Mouse (Mus musculus): Measurements from ENCODE around the gene Klhl32.

DNA sequence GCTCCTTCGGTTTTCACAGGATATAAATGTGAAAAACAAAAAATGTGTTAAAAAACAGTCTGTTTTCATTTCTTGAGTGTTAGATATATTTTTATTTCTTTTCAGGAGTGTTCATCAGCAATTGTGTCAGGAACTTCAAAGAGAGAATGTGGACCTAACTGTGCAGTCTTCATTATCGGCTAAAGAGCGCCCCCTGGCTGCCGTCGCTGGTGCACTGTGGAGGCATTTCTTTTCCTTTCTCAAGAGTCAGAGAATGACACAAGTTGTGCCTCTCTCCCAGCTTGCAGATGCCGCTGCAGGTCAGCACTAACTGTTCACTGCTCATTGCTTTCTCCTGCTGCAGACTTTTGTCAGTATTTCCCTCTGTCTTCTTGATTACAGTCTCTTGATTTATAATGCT, 276.6 kb downstream of the Klhl32 start:
- peak; percentile 97 for TF ChIP-seq CTCF (IDR thresholded peaks at IDR 0.05; ENCODE audit: borderline replicate concordance, extremely low read depth, insufficient read depth, insufficient read length)
- no peak for TF ChIP-seq POLR2A (IDR thresholded peaks at IDR 0.05; ENCODE audit: borderline replicate concordance, extremely low read depth, insufficient read depth, insufficient read length, poor library complexity, severe bottlenecking)

Data from brain, embryonic 14.5 days (tissue).